Mouse (Mus musculus) thymus, adult 2 months (tissue): ENCODE measurements around the gene Gse1.
A peak's percentile ranks its signal among the peaks of the same experiment; 100 is the strongest.

Source experiments
- CTCF ChIP-seq: fragments of 200-500 bp; IDR thresholded peaks from 2 replicates; pipeline ENCODE4 v1.5.1; 2012; ENCODE audit warnings: mild to moderate bottlenecking, control low read depth, low read length, moderate library complexity, borderline replicate concordance; ENCODE audit not compliant: control insufficient read depth, poor library complexity, insufficient read depth; ENCODE audit errors: extremely low read depth
- POLR2A ChIP-seq: fragments of 200-500 bp; IDR thresholded peaks from 2 replicates; pipeline ENCODE4 v1.6.1; 2012; ENCODE audit warnings: mild to moderate bottlenecking, low read length, control low read depth, moderate library complexity; ENCODE audit not compliant: control insufficient read depth, poor library complexity, insufficient read depth; ENCODE audit errors: extremely low read depth

GRCm38 (mm10) chr8:120537207-120537817, 309.1 kb downstream of the Gse1 start:
- TF ChIP-seq CTCF = 0 out of 2 replicates have a peak, but pooled peaks have one; percentile 6
- peak; percentile 96; the same call in 1 of the 2 replicates for TF ChIP-seq POLR2A
